Mouse (Mus musculus) urinary bladder, adult 2 months (tissue): ENCODE results near the gene Ndfip2. TPM values are rescaled to one million over a fixed set of nuclear protein-coding genes. Genes with fewer than 3 reads are reported as not detected.

Source experiments
- polyA plus RNA-seq: library from polyadenylated mRNA; depleted of rRNA; stranded (reverse); fragments of >200 nt; gene quantifications from 2 replicates; pipeline ENCODE4 v1.2.3, GENCODE M21; 2012; rRNA removed

Gene Ndfip2
- polyA plus RNA-seq, 1 experiment: 46.1 TPM

Other genes starting within 250 kb of the Ndfip2 start
- gene Rbm26, start 81.2 kb upstream of the Ndfip2 start, polyA plus RNA-seq: 31.4 and 36.2 TPM in 2 replicates